Mouse (Mus musculus) neural tube, embryonic 11.5 days (tissue): Measurements from ENCODE around the gene Nr0b1. TPM values are rescaled to one million over a fixed set of nuclear protein-coding genes. Genes with fewer than 3 reads are reported as not detected.

ENCODE experiments used
- ATAC-seq: fragments of 200-750 bp; cut with Nextera tagmentation; 2 replicates; pipeline ENCODE4 v1.8.0; 2017; ENCODE audit warnings: moderate number of reproducible peaks, mild to moderate bottlenecking, moderate TSS enrichment, moderate library complexity; ENCODE audit not compliant: insufficient read depth, low FRiP score, low TSS enrichment
- DNase-seq: peaks from one replicate; pipeline ENCODE4 v3.0.0-alpha.2; 2015; ENCODE audit warnings: low spot score
- H3K27ac ChIP-seq: fragments of 300-500 bp; sonication (generic); 2 replicates; pipeline ENCODE4 v1.5.1; 2014; ENCODE audit warnings: low read depth, mild to moderate bottlenecking, low read length
- H3K27me3 ChIP-seq: fragments of 300-500 bp; sonication (generic); 2 replicates; pipeline ENCODE4 v1.6.1; 2014; ENCODE audit warnings: mild to moderate bottlenecking, low read length, mixed read lengths; ENCODE audit not compliant: control insufficient read depth, insufficient read depth
- H3K36me3 ChIP-seq: fragments of 300-500 bp; sonication (generic); 2 replicates; pipeline ENCODE4 v1.6.1; 2014; ENCODE audit warnings: mild to moderate bottlenecking, low read length, moderate library complexity, mixed read lengths; ENCODE audit not compliant: control insufficient read depth, insufficient read depth
- H3K4me1 ChIP-seq: fragments of 300-500 bp; sonication (generic); 2 replicates; pipeline ENCODE4 v1.6.1; 2014; ENCODE audit warnings: low read length, mixed read lengths; ENCODE audit not compliant: control insufficient read depth, insufficient read depth
- H3K4me2 ChIP-seq: fragments of 300-500 bp; sonication (generic); 2 replicates; pipeline ENCODE4 v1.6.1; 2014; ENCODE audit warnings: low read depth, mild to moderate bottlenecking, moderate library complexity
- H3K4me3 ChIP-seq: fragments of 300-500 bp; sonication (generic); 2 replicates; pipeline ENCODE4 v1.5.1; 2014; ENCODE audit warnings: low read depth, low read length
- H3K9ac ChIP-seq: fragments of 300-500 bp; sonication (generic); 2 replicates; pipeline ENCODE4 v1.6.1; 2014; ENCODE audit warnings: mild to moderate bottlenecking, low read length
- H3K9me3 ChIP-seq: fragments of 300-500 bp; sonication (generic); 2 replicates; pipeline ENCODE4 v1.6.1; 2016; ENCODE audit warnings: low read length; ENCODE audit not compliant: control insufficient read depth
- WGBS: fragments of 180-500 bp; shearing (Covaris S2); extraction: QIAGEN DNeasy Blood & Tissue Kit; methylation state at CpG from one replicate; pipeline ENCODE4 v1.1.7; 2014; 5-methylcytosine and 5-hydroxymethylcytosine counted together
- polyA plus RNA-seq: library from polyadenylated mRNA; unstranded; fragments of >200 nt; fragmentation: Nextera tagmentation; extraction: Ambion mirVana; gene quantifications from 2 replicates; pipeline ENCODE4 v1.2.1, GENCODE M21; 2014

Gene Nr0b1
- polyA plus RNA-seq, result 0.25 and 1.0 TPM in 2 replicates

GRCm38 (mm10) chrX:86191614-86192419 is at the start of gene Nr0b1:
Gene Nr0b1, plus strand, starts transcription at chrX:86191764.
- Histone ChIP-seq H3K27me3 (no peaks in the 10 kb centered on the region; the same call in 1 of the 2 replicates), H3K9me3 (no peaks in the 10 kb centered on the region), H3K36me3 (no peaks in the 10 kb centered on the region), H3K4me2 (peak within 1 kb of the TSS; percentile 73), H3K27ac (no peak within 1 kb of the TSS), H3K9ac (no peak within 1 kb of the TSS), H3K4me1 (no peaks in the 10 kb centered on the region), H3K4me3 (peak within 1 kb of the TSS; percentile 36)
- ATAC-seq (peak; percentile 67), DNase-seq (peak; percentile 34)
- WGBS, result 19% methylated on average over 48 of the region's 53 CpGs

DNA sequence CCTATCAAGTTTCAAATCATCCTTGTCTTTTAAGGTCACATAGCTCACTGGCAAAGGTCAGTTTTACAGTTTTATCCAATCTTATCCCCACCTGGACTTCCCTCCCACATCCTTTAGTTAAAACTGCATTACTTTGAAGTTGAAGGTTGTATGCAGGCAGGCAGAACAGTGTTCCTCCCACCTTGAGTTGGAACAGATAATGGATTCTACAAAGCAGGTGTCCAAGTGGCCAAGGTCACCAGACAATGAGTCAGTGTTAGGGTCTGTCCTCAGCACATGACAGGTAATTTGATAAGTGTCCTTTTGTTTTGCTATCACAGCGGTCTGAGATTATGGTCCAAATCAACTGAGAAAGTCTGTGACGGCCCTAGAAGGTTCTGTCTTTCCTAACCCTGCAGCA is 4.3 kb upstream of the Nr0b1 start:
- H3K36me3 ChIP-seq, result no peaks in the 10 kb centered on the region
- 78% methylated on average over 2 of the region's 2 CpGs for WGBS
- H3K4me1 ChIP-seq, result no peaks in the 10 kb centered on the region
- H3K27ac ChIP-seq, result no peak overlapping the region
- ATAC-seq, result no peak
- no peak overlapping the region for H3K4me3 ChIP-seq
- DNase-seq, result no peak
- H3K9ac ChIP-seq, result no peak overlapping the region
- no peaks in the 10 kb centered on the region; the same call in 1 of the 2 replicates for H3K27me3 ChIP-seq
- H3K4me2 ChIP-seq, result no peak overlapping the region
- H3K9me3 ChIP-seq, result no peaks in the 10 kb centered on the region

- 19% methylated on average over 25 of the region's 25 CpGs for WGBS
- peak overlapping the region; percentile 73 for H3K4me2 ChIP-seq
- ATAC-seq (peak; percentile 20; the same call in 1 of the 2 replicates), DNase-seq (peak; percentile 15)
- H3K4me1 ChIP-seq, result no peaks in the 10 kb centered on the region
- no peak overlapping the region for H3K27ac ChIP-seq
- no peaks in the 10 kb centered on the region for H3K9me3 ChIP-seq
- H3K4me3 ChIP-seq, result peak overlapping the region; percentile 36
- H3K36me3 ChIP-seq, result no peaks in the 10 kb centered on the region
- H3K27me3 ChIP-seq, result no peaks in the 10 kb centered on the region; the same call in 1 of the 2 replicates
- H3K9ac ChIP-seq, result no peak overlapping the region
These were observed 943 bp downstream of the Nr0b1 start for GRCm38 (mm10) chrX:86192420-86192994.

DNA sequence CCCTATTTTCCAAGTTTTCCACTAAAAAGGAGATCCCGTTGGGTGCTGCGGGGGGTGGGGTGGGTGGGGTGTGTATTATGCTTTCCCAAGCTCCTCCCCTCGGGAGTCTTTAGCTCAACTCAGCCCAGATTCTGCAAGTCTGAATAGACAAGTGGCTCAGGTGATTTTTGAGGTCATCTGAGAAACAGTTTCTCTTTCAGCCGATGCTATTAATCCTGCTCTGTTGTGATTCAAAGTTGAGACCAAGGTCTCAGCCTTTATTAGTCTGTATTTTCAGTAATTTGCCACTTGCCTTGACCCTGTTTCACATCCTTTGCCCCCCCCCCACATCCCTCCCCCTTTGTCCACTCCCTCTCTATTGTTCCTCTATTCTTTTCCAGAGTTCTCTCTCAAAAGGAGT is 1.8 kb downstream of the Nr0b1 start:
- H3K9me3 ChIP-seq, result no peaks in the 10 kb centered on the region
- no peaks in the 10 kb centered on the region; the same call in 1 of the 2 replicates for H3K27me3 ChIP-seq
- no peak for DNase-seq
- H3K4me1 ChIP-seq, result no peaks in the 10 kb centered on the region
- H3K27ac ChIP-seq, result no peak overlapping the region
- ATAC-seq, result no peak
- no peaks in the 10 kb centered on the region for H3K36me3 ChIP-seq
- H3K4me2 ChIP-seq, result no peak overlapping the region
- H3K9ac ChIP-seq, result no peak overlapping the region
- H3K4me3 ChIP-seq, result no peak overlapping the region
- 45% methylated on average over 4 of the region's 4 CpGs for WGBS

GRCm38 (mm10) chrX:86237246-86237645 is 45.7 kb downstream of the Nr0b1 start:
- H3K36me3 ChIP-seq, result no peaks in the 10 kb centered on the region
- ATAC-seq, result no peak
- no peaks in the 10 kb centered on the region for H3K4me1 ChIP-seq
- no peak overlapping the region for H3K9ac ChIP-seq
- H3K4me2 ChIP-seq, result no peak overlapping the region
- no peak overlapping the region for H3K27ac ChIP-seq
- H3K9me3 ChIP-seq, result no peaks in the 10 kb centered on the region
- H3K4me3 ChIP-seq, result no peak overlapping the region
- H3K27me3 ChIP-seq, result no peaks in the 10 kb centered on the region
- no peak for DNase-seq
- WGBS, result no CpG with 5 or more reads among the region's 1 CpGs

Other genes starting within 250 kb of the Nr0b1 start
- gene Samt3, start 147.6 kb upstream of the Nr0b1 start, polyA plus RNA-seq, result not detected in 2 replicates
- gene Mageb4, start 113.3 kb downstream of the Nr0b1 start, polyA plus RNA-seq, result not detected in 2 replicates